Mouse (Mus musculus): ENCODE measurements at regions not wholly inside any gene's neighbourhood (a gene's known extent, or its start where the extent isn't known, plus 50 kb on each side); places are given as distances from the start of the nearest gene placed in this dataset.
A peak's percentile ranks its signal among the peaks of the same experiment; 100 is the strongest.

DNA sequence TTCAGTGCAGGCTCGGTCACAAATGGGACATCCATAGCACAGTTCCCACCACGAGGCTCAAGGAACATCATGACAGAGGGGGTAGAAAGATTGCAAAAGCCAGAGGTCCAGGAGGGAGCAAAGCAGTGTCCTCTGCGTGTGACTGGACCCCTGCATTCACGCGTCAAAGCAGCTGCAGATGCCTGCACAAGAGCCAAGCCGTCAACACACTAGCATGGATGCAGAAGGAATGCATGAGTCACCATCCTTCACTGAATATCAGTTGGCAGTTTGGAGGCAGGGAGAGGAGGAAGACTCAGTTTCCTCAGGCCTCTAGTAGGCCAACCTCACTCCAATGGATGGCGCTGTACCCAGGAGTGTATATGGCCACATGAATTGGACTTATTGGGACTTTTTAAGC, 130.0 kb upstream of the N6amt1 start:
- Histone ChIP-seq H3K4me3 (no peak overlapping the region), H3K9me3 (no peaks in the 10 kb centered on the region), H3K27me3 (no peaks in the 10 kb centered on the region), H3K4me1 (0 out of 2 replicates have a peak, but pooled peaks cover 3% of the 10 kb centered on the region), H3K27ac (no peak overlapping the region), H3K9ac (no peak overlapping the region), H3K36me3 (no peaks in the 10 kb centered on the region), H3K4me2 (no peak overlapping the region)
- no peak for ATAC-seq (ENCODE audit: insufficient number of reproducible peaks, low FRiP score, low TSS enrichment, low read depth)
- WGBS: 90% methylated on average over 7 of the region's 7 CpGs

- no peak overlapping the region for H3K9ac ChIP-seq
- no peaks in the 10 kb centered on the region for H3K36me3 ChIP-seq
- WGBS: 79% methylated on average over 5 of the region's 5 CpGs
- no peak overlapping the region for H3K27ac ChIP-seq
- H3K4me3 ChIP-seq: no peak overlapping the region
- H3K9me3 ChIP-seq: no peaks in the 10 kb centered on the region
- H3K4me2 ChIP-seq: no peak overlapping the region
- ATAC-seq (ENCODE audit: insufficient number of reproducible peaks, low FRiP score, low TSS enrichment, low read depth): no peak
- H3K27me3 ChIP-seq: no peaks in the 10 kb centered on the region
- 0 out of 2 replicates have a peak, but pooled peaks cover 3% of the 10 kb centered on the region for H3K4me1 ChIP-seq
Measured at GRCm38 (mm10) chr16:87220611-87221010, 133.4 kb upstream of the N6amt1 start.

- Histone ChIP-seq H3K27me3 (no peaks in the 10 kb centered on the region), H3K4me1 (0 out of 2 replicates have a peak, but pooled peaks cover 3% of the 10 kb centered on the region), H3K9ac (no peak overlapping the region), H3K4me2 (no peak overlapping the region), H3K27ac (no peak overlapping the region), H3K4me3 (no peak overlapping the region), H3K9me3 (no peaks in the 10 kb centered on the region), H3K36me3 (no peaks in the 10 kb centered on the region)
- WGBS: 27% methylated on average over 4 of the region's 4 CpGs
- peak; percentile 72; the same call in 1 of the 2 replicates for ATAC-seq (ENCODE audit: insufficient number of reproducible peaks, low FRiP score, low TSS enrichment, low read depth)
Measured at GRCm38 (mm10) chr16:87220201-87220600, 133.8 kb upstream of the N6amt1 start.

DNA sequence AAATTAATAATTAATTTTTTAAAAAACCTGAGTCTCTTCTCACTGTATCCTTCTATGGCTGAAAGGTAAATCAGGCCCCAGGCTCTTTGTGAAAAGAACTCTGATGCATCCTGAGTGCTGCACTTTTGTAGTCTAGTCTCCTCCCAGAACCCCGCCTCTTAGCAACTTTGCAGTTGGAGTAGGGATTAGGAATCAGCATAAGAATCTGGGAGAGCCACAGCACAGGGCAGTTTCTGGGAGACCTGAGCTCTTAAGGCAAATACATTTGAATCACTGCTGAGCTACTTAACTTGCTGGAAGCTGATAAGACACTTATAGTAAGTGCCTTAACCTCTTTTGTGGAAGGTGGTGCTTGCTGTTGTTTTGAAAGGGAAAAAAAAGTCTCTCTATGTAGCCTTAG, 146.1 kb upstream of the N6amt1 start:
- no peak overlapping the region for H3K9ac ChIP-seq
- WGBS: 63% methylated on average over 1 of the region's 1 CpGs
- no peak overlapping the region for H3K4me3 ChIP-seq
- no peaks in the 10 kb centered on the region for H3K27me3 ChIP-seq
- no peak for ATAC-seq (ENCODE audit: insufficient number of reproducible peaks, low FRiP score, low TSS enrichment, low read depth)
- no peaks in the 10 kb centered on the region for H3K9me3 ChIP-seq
- H3K27ac ChIP-seq: no peak overlapping the region
- H3K36me3 ChIP-seq: no peaks in the 10 kb centered on the region
- H3K4me1 ChIP-seq: no peaks in the 10 kb centered on the region
- H3K4me2 ChIP-seq: no peak overlapping the region

DNA sequence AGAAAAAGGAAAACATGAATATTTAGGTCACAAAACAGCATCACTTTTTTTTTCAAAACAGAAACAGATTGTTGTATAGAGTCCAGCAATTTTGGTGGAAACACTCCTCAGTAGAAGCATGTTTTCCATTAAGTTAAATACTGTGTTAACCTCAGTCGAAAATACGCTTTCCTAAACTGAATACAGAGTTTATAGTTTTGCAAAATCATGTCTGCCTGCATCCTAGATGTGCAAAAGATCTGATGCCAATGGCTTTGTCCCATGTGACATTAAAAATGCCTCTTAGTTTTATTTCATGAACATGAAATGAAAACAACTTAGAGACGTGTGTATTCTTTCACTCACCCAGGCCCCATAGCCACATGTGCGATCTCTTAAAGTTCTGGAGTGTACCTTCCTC, 163.5 kb upstream of the N6amt1 start:
- Histone ChIP-seq H3K4me1 (no peaks in the 10 kb centered on the region), H3K4me2 (no peak overlapping the region), H3K27ac (no peak overlapping the region), H3K4me3 (no peak overlapping the region), H3K36me3 (no peaks in the 10 kb centered on the region), H3K27me3 (no peaks in the 10 kb centered on the region), H3K9me3 (no peaks in the 10 kb centered on the region), H3K9ac (no peak overlapping the region)
- no peak for ATAC-seq (ENCODE audit: insufficient number of reproducible peaks, low FRiP score, low TSS enrichment, low read depth)
- WGBS: 68% methylated on average over 4 of the region's 4 CpGs

DNA sequence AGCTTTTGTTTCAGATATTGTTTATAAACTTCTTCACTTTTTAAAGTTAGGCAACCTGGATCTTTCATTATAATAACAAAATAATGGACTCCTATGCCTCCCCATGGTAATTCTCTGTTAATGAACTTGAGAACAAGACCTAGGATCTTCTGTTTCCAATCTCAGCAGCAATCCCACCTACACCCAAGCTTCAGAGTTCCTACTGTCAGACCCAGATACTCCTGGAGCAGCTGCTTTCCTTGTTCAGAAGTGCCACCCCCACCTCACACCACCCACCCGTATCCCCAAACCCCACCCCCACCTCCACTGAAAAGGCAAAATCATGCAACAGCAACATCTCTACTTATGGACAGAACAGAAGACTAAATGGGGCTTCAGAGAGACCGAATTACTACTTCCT, 165.2 kb upstream of the N6amt1 start:
- H3K27me3 ChIP-seq: no peaks in the 10 kb centered on the region
- no peak for ATAC-seq (ENCODE audit: insufficient number of reproducible peaks, low FRiP score, low TSS enrichment, low read depth)
- no peak overlapping the region for H3K27ac ChIP-seq
- H3K4me1 ChIP-seq: no peaks in the 10 kb centered on the region
- no peak overlapping the region for H3K4me2 ChIP-seq
- H3K9ac ChIP-seq: no peak overlapping the region
- no peaks in the 10 kb centered on the region for H3K9me3 ChIP-seq
- no peaks in the 10 kb centered on the region for H3K36me3 ChIP-seq
- no peak overlapping the region for H3K4me3 ChIP-seq
- 80% methylated on average over 2 of the region's 2 CpGs for WGBS

- Histone ChIP-seq H3K36me3 (no peaks in the 10 kb centered on the region), H3K9ac (no peak overlapping the region), H3K4me1 (no peaks in the 10 kb centered on the region), H3K4me2 (no peak overlapping the region), H3K9me3 (no peaks in the 10 kb centered on the region), H3K27me3 (no peaks in the 10 kb centered on the region), H3K4me3 (no peak overlapping the region), H3K27ac (no peak overlapping the region)
- WGBS: 77% methylated on average over 4 of the region's 4 CpGs
- ATAC-seq (ENCODE audit: insufficient number of reproducible peaks, low FRiP score, low TSS enrichment, low read depth): no peak
Measured at GRCm38 (mm10) chr16:87172395-87172794, 181.6 kb upstream of the N6amt1 start.

- Histone ChIP-seq H3K27ac (no peak overlapping the region), H3K9ac (no peak overlapping the region), H3K4me2 (no peak overlapping the region), H3K9me3 (no peaks in the 10 kb centered on the region), H3K36me3 (no peaks in the 10 kb centered on the region), H3K4me1 (no peaks in the 10 kb centered on the region), H3K4me3 (no peak overlapping the region), H3K27me3 (no peaks in the 10 kb centered on the region)
- WGBS: 86% methylated on average over 2 of the region's 2 CpGs
- no peak for ATAC-seq (ENCODE audit: insufficient number of reproducible peaks, low FRiP score, low TSS enrichment, low read depth)
Measured at GRCm38 (mm10) chr16:87139301-87139700, 214.7 kb upstream of the N6amt1 start.

DNA sequence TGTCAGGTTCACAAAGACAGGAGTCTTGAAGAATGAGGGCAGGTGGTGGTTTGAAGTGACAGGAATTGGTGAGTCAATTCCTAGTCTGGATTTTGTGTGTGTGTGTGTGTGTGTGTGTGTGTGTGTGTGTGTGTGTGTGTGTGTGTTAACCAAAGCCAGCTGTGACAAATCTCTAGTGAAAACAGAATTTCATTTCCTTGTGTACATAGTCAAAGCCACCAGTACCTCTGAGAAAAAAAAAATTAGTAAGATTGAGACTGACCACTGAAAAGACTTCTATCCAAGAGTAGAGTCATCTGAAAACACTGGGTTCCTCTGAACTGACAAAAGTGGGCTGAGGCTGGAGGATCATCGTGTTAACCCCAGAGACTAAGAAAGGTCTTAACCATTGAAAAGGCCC, 217.5 kb upstream of the N6amt1 start:
- H3K9me3 ChIP-seq: no peaks in the 10 kb centered on the region
- no peaks in the 10 kb centered on the region for H3K27me3 ChIP-seq
- no peak for ATAC-seq (ENCODE audit: insufficient number of reproducible peaks, low FRiP score, low TSS enrichment, low read depth)
- 90% methylated on average over 1 of the region's 1 CpGs for WGBS
- no peaks in the 10 kb centered on the region for H3K4me1 ChIP-seq
- H3K4me3 ChIP-seq: no peak overlapping the region
- no peaks in the 10 kb centered on the region for H3K36me3 ChIP-seq
- no peak overlapping the region for H3K9ac ChIP-seq
- no peak overlapping the region for H3K27ac ChIP-seq
- H3K4me2 ChIP-seq: no peak overlapping the region

DNA sequence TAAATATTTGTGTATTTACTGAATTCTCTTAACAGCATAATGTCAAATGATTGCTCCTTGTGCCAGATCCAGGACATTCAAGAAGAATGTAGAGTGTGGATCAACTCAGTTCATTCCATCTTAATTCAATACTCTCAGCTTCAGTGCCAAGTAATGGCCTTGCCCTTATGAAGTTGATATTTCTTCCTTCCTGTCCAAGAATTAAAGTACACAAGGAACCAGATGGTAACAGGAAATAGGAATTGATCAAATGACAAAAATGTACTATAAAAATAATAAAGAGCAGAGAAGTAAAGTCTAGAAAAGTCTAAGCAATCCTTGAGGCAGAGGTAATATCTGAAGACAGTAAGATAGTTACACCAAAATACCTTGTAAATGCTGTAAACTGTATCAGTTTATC, 219.5 kb upstream of the N6amt1 start:
- Histone ChIP-seq H3K9me3 (no peaks in the 10 kb centered on the region), H3K36me3 (no peaks in the 10 kb centered on the region), H3K27ac (no peak overlapping the region)

DNA sequence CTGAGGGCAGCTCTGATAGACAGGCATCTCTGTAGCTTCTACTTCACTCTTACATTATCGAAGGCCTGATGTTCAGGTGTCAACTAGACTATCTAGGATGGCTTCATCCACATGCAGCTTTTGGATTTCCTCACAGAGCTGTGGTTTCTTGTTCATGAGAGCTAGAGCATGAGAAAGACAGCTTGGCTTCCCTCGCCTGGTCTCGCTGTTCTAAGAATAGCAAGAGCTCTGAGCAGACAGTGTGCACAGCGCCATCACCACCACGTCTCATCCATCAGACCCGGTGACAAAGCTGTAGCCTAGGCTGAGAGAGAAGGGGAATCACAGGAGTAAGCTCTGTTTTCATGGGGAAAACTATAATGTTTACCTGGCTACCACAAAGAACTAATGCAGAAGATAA, 220.1 kb upstream of the N6amt1 start:
- H3K36me3 ChIP-seq: no peaks in the 10 kb centered on the region
- no peak overlapping the region for H3K4me3 ChIP-seq
- no peaks in the 10 kb centered on the region for H3K9me3 ChIP-seq
- H3K4me1 ChIP-seq: no peaks in the 10 kb centered on the region
- H3K4me2 ChIP-seq: no peak overlapping the region
- no peak overlapping the region for H3K27ac ChIP-seq
- WGBS: 87% methylated on average over 6 of the region's 6 CpGs
- ATAC-seq (ENCODE audit: insufficient number of reproducible peaks, low FRiP score, low TSS enrichment, low read depth): no peak
- no peaks in the 10 kb centered on the region for H3K27me3 ChIP-seq
- H3K9ac ChIP-seq: no peak overlapping the region

More for the DNA sequence above, 219.5 kb upstream of the N6amt1 start:
- Histone ChIP-seq H3K4me1 (no peaks in the 10 kb centered on the region), H3K9ac (no peak overlapping the region), H3K4me2 (no peak overlapping the region), H3K4me3 (no peak overlapping the region), H3K27me3 (no peaks in the 10 kb centered on the region)
- ATAC-seq (ENCODE audit: insufficient number of reproducible peaks, low FRiP score, low TSS enrichment, low read depth): no peak

GRCm38 (mm10) chr16:87132082-87132481, 221.9 kb upstream of the N6amt1 start:
- Histone ChIP-seq H3K4me2 (no peak overlapping the region), H3K27ac (no peak overlapping the region), H3K27me3 (no peaks in the 10 kb centered on the region), H3K4me1 (no peaks in the 10 kb centered on the region), H3K36me3 (no peaks in the 10 kb centered on the region), H3K4me3 (no peak overlapping the region), H3K9me3 (no peaks in the 10 kb centered on the region), H3K9ac (no peak overlapping the region)
- ATAC-seq (ENCODE audit: insufficient number of reproducible peaks, low FRiP score, low TSS enrichment, low read depth): no peak
- 85% methylated on average over 4 of the region's 4 CpGs for WGBS
